Mouse (Mus musculus): ENCODE results near the gene Sept12.

The Sept12 gene

DNA sequence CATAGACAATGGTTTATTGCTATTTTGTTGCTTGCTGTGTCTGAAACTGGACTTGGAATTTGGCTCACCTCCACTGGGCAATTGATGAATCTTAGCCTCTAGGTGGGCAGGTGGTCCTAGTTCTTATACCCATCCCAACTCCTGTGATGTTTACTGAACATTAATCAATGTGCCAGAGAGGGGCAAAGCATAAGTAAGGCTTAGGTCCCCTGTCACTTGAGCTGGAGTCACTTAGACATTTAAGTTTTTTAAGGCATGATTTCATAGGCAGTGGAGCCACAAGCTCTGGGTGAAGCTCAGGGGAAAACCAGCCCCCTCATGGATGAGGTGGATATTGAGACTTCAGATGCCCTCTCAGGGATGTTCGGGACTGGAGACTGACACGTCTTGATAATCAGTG, 59.2 kb downstream of the Sept12 start, which contains the start of gene Nudt16l1:
Nudt16l1 (plus strand) TSS at position 301 of the 400 bp plus-strand sequence.
- no peak for DNase-seq (ENCODE audit: low spot score in 2 of 2)

DNA sequence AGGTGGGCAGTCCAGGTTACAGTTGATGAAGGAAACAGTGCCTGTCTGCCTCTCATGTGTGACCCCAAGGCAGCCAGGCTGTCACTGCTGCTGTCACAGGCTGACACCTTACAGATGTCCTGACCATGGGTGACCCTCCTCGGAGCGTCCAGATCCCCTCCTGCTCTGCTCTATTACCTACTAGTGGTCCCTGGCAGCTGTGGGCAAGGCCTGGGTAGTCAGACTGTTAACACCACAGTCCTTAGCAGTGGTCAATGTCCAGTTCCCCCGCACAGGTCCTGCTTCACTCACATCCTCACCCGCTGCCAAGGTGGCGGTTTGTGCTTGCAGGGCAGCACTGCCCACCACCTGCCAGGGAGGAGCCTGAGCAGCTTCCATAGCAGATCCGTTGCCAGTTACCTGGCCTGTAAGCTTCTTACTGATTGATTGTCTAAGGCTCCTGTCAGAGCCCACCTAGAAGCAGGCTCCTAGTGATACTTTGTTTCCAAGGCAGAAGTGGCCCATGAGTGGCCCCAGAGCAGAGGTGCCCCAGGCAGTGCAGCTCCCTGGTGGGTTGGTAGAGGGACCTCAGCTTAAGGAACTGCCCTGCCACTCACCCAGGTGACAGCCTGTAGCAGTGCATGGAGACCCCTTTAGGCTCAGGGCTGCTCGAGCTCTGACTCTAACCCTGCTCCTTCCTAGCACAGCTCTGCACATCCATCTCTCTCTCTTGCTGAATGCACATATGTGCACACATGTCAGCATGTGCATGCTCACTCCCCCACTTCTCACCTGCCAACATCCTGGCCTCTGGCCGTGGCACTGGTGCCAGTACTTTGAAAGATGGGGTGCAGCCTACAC, 60.1 kb downstream of the Sept12 start:
- DNase-seq (ENCODE audit: low spot score in 2 of 2), result no peak
